Mouse (Mus musculus) G1E (cell line): ENCODE data around the gene Tox2. TPM values are rescaled to one million over a fixed set of nuclear protein-coding genes. Genes with fewer than 3 reads are reported as not detected.
A peak's percentile ranks its signal among the peaks of the same experiment; 100 is the strongest.

Source experiments
- ATAC-seq: 2 replicates; pipeline ENCODE4 v1.8.0; 2016; ENCODE audit warnings: mild to moderate bottlenecking; ENCODE audit not compliant: insufficient number of reproducible peaks, poor library complexity, low FRiP score, severe bottlenecking; ENCODE audit errors: extremely low read depth
- DNase-seq: peaks from one replicate; pipeline ENCODE4 v3.0.0; 2012; ENCODE audit warnings: low spot score
- H3K27me3 ChIP-seq: 2 replicates; pipeline ENCODE4 v1.6.1; 2012; ENCODE audit warnings: mild to moderate bottlenecking, low read length, inconsistent platforms; ENCODE audit not compliant: insufficient read depth
- H3K36me3 ChIP-seq: replicated peaks from 2 replicates; pipeline ENCODE3; 2012; ENCODE audit warnings: mild to moderate bottlenecking, inconsistent platforms
- H3K4me1 ChIP-seq: 2 replicates; pipeline ENCODE4 v1.6.1; 2012; ENCODE audit warnings: low read depth, low read length, inconsistent platforms, mixed read lengths; ENCODE audit not compliant: insufficient read depth
- H3K4me3 ChIP-seq: 2 replicates; pipeline ENCODE4 v1.5.1; 2012; ENCODE audit warnings: low read depth, mild to moderate bottlenecking, inconsistent platforms, low read length, moderate library complexity, mixed read lengths
- H3K9me3 ChIP-seq: replicated peaks from 2 replicates; pipeline ENCODE4 v1.6.1; 2012; ENCODE audit warnings: inconsistent platforms
- CTCF ChIP-seq: IDR thresholded peaks from 2 replicates; pipeline ENCODE4 v1.5.1; 2012; ENCODE audit warnings: low read depth, low read length, inconsistent platforms, mixed read lengths
- GATA1 ChIP-seq: IDR thresholded peaks from 2 replicates; pipeline ENCODE4 v1.6.1; 2012; ENCODE audit warnings: borderline replicate concordance, low read length, inconsistent platforms, mixed read lengths
- GATA2 ChIP-seq: IDR thresholded peaks from 2 replicates; pipeline ENCODE4 v1.6.1; 2012; ENCODE audit warnings: low read depth, low read length, inconsistent platforms, borderline replicate concordance
- POLR2AphosphoS5 ChIP-seq: IDR thresholded peaks from 2 replicates; pipeline ENCODE4 v1.6.1; 2012; ENCODE audit warnings: low read depth, low read length, inconsistent platforms; ENCODE audit not compliant: insufficient replicate concordance
- TAL1 ChIP-seq: conservative IDR thresholded peaks from 2 replicates; pipeline ENCODE4 v1.6.1; 2012; ENCODE audit warnings: low read depth, low read length, inconsistent platforms, mixed read lengths
- polyA plus RNA-seq: library from polyadenylated mRNA; stranded (reverse); fragments of >175 nt; gene quantifications from 2 replicates; pipeline ENCODE4 v1.2.3, GENCODE M21; 2012
- total RNA-seq, 2 experiments: library from RNA; stranded (forward) in 1 of 2; stranded (reverse) in 1 of 2; fragments of 200-1000 nt in 1 of 2; fragments of >200 nt in 1 of 2; fragmentation: Nextera tagmentation in 1 of 2; gene quantifications; 2 replicates each; pipeline ENCODE4 v1.2.3; 2014 to 2017

Gene Tox2
- total and polyA plus RNA-seq, 3 experiments = not detected

GRCm38 (mm10) chr2:163203635-163204547 is 966 bp downstream of the Tox2 start:
- ATAC-seq = no peak
- Histone ChIP-seq H3K27me3 (peaks cover 4% of the 10 kb centered on the region; the same call in 1 of the 2 replicates), H3K4me3 (peak overlapping the region; percentile 35; the same call in 1 of the 2 replicates), H3K36me3 (no peaks in the 10 kb centered on the region), H3K4me1 (no peaks in the 10 kb centered on the region), H3K9me3 (peaks cover 30% of the 10 kb centered on the region)
- no peak for DNase-seq
- TF ChIP-seq GATA2 (no peak), CTCF (no peak), GATA1 (no peak), TAL1 (no peak), POLR2AphosphoS5 (no peak)

GRCm38 (mm10) chr2:163204548-163205261 is 1.8 kb downstream of the Tox2 start:
- Histone ChIP-seq H3K9me3 (peaks cover 30% of the 10 kb centered on the region), H3K4me1 (no peaks in the 10 kb centered on the region), H3K36me3 (no peaks in the 10 kb centered on the region), H3K27me3 (peaks cover 4% of the 10 kb centered on the region; the same call in 1 of the 2 replicates), H3K4me3 (no peak overlapping the region; the same call in 1 of the 2 replicates)
- ATAC-seq (no peak), DNase-seq (no peak)
- no peak for TF ChIP-seq POLR2AphosphoS5
- TF ChIP-seq TAL1 = no peak
- TF ChIP-seq GATA2 = no peak
- TF ChIP-seq GATA1 = no peak
- no peak for TF ChIP-seq CTCF

GRCm38 (mm10) chr2:163205262-163205647 is 2.3 kb downstream of the Tox2 start:
- DNase-seq (no peak), ATAC-seq (no peak)
- Histone ChIP-seq H3K4me1 (no peaks in the 10 kb centered on the region), H3K4me3 (no peak overlapping the region), H3K36me3 (no peaks in the 10 kb centered on the region), H3K9me3 (peaks cover 30% of the 10 kb centered on the region), H3K27me3 (peaks cover 4% of the 10 kb centered on the region; the same call in 1 of the 2 replicates)
- TF ChIP-seq POLR2AphosphoS5 = no peak
- TF ChIP-seq GATA1 = no peak
- no peak for TF ChIP-seq CTCF
- no peak for TF ChIP-seq TAL1
- no peak for TF ChIP-seq GATA2

- no peak overlapping the region for H3K4me3 ChIP-seq
- H3K36me3 ChIP-seq = no peaks in the 10 kb centered on the region
- no peaks in the 10 kb centered on the region for H3K4me1 ChIP-seq
- ATAC-seq (no peak), DNase-seq (no peak)
- peaks cover 30% of the 10 kb centered on the region for H3K9me3 ChIP-seq
- TF ChIP-seq TAL1 (no peak), GATA2 (no peak), CTCF (no peak), POLR2AphosphoS5 (no peak), GATA1 (no peak)
- H3K27me3 ChIP-seq = peaks cover 4% of the 10 kb centered on the region; the same call in 1 of the 2 replicates
Measured at GRCm38 (mm10) chr2:163205737-163206490, 3.0 kb downstream of the Tox2 start.

GRCm38 (mm10) chr2:163207315-163207714 is 4.4 kb downstream of the Tox2 start:
- Histone ChIP-seq H3K4me1 (no peaks in the 10 kb centered on the region), H3K9me3 (peaks cover 26% of the 10 kb centered on the region), H3K27me3 (peaks cover 4% of the 10 kb centered on the region; the same call in 1 of the 2 replicates), H3K36me3 (no peaks in the 10 kb centered on the region), H3K4me3 (no peak overlapping the region)
- no peak for DNase-seq
- TF ChIP-seq POLR2AphosphoS5 (no peak), CTCF (no peak), GATA2 (no peak)
- ATAC-seq = no peak
